Mouse (Mus musculus) spleen, postnatal 14 days (tissue): Measurements from ENCODE around the gene Mrpl12.

Source experiments
- DNase-seq, 2 experiments: peaks; one replicate each; pipeline ENCODE4 v3.0.0; 2021 to 2022; ENCODE audit warnings: low spot score in 2 of 2

Mrpl12 gene

DNA sequence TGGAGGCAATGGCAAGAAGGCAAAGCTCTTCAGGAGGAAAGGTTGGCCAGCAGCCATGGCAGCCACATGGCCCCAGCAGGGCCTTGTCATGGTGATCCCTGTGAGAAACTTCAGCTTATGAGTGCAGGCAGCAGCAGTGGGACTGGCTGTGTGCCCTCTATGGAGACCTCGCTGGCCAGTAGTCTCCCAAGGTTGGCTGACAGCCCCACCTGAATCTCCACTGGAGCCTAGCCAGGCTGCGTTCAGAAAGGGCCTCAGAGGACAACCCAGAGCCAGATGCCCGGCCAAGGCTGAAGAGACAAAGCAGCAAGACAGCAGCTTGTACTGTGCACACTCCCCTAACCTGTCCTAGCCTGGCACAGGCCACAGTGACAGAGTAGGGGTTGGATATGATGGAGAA lies 54.1 kb downstream of the Mrpl12 start:
- DNase-seq: no peak
